Mouse (Mus musculus) heart, embryonic 11.5 days (tissue): ENCODE data around the gene L3mbtl4. TPM values are rescaled to one million over a fixed set of nuclear protein-coding genes. Genes with fewer than 3 reads are reported as not detected.

Experiments
- ATAC-seq: fragments of 200-750 bp; cut with Nextera tagmentation; replicated peaks from 2 replicates; pipeline ENCODE4 v1.8.0; 2017; ENCODE audit warnings: moderate library complexity; ENCODE audit not compliant: insufficient number of reproducible peaks, low FRiP score, low TSS enrichment
- H3K27ac ChIP-seq: fragments of 300-500 bp; sonication (generic); 2 replicates; pipeline ENCODE4 v1.5.1; 2014; ENCODE audit warnings: mild to moderate bottlenecking, low read depth, low read length
- H3K27me3 ChIP-seq: fragments of 300-500 bp; sonication (generic); 2 replicates; pipeline ENCODE4 v1.6.1; 2014; ENCODE audit warnings: mild to moderate bottlenecking, low read length, mixed read lengths; ENCODE audit not compliant: control insufficient read depth, insufficient read depth
- H3K36me3 ChIP-seq: fragments of 300-500 bp; sonication (generic); 2 replicates; pipeline ENCODE4 v1.6.1; 2014; ENCODE audit warnings: mild to moderate bottlenecking, low read length, moderate library complexity, mixed read lengths; ENCODE audit not compliant: control insufficient read depth, insufficient read depth
- H3K4me1 ChIP-seq: fragments of 300-500 bp; sonication (generic); 2 replicates; pipeline ENCODE4 v1.6.1; 2014; ENCODE audit warnings: low read length; ENCODE audit not compliant: control insufficient read depth, insufficient read depth
- H3K4me2 ChIP-seq: fragments of 300-500 bp; sonication (generic); 2 replicates; pipeline ENCODE4 v1.6.1; 2014; ENCODE audit warnings: mild to moderate bottlenecking, moderate library complexity
- H3K4me3 ChIP-seq: fragments of 300-500 bp; sonication (generic); 2 replicates; pipeline ENCODE4 v1.5.1; 2014; ENCODE audit warnings: low read depth, low read length
- H3K9ac ChIP-seq: fragments of 300-500 bp; sonication (generic); 2 replicates; pipeline ENCODE4 v1.6.1; 2014; ENCODE audit warnings: mild to moderate bottlenecking, low read depth, low read length, moderate library complexity
- H3K9me3 ChIP-seq: fragments of 300-500 bp; sonication (generic); replicated peaks from 2 replicates; pipeline ENCODE4 v1.6.1; 2016; ENCODE audit warnings: low read length; ENCODE audit not compliant: control insufficient read depth
- WGBS: fragments of 180-500 bp; shearing (Covaris S2); extraction: QIAGEN DNeasy Blood & Tissue Kit; methylation state at CpG from one replicate; pipeline ENCODE4 v1.1.7; 2014; ENCODE audit not compliant: insufficient replicate concordance; 5-methylcytosine and 5-hydroxymethylcytosine counted together
- polyA plus RNA-seq: library from polyadenylated mRNA; unstranded; fragments of >200 nt; fragmentation: Nextera tagmentation; extraction: Ambion mirVana; gene quantifications from 2 replicates; pipeline ENCODE4 v1.2.1, GENCODE M21; 2014

The L3mbtl4 gene
- polyA plus RNA-seq, result 0.15 TPM in 1 of 2 replicates, not detected in the other

- H3K36me3 ChIP-seq, result no peaks in the 10 kb centered on the region
- H3K27ac ChIP-seq, result no peak within 1 kb of the TSS
- H3K4me2 ChIP-seq, result peak within 1 kb of the TSS; percentile 87
- ATAC-seq, result peak; percentile 39; the same call in 1 of the 2 replicates
- under 1% methylated on average over 17 of the region's 29 CpGs for WGBS
- H3K4me1 ChIP-seq, result 0 out of 2 replicates have a peak, but pooled peaks cover 5% of the 10 kb centered on the region
- H3K9me3 ChIP-seq, result no peaks in the 10 kb centered on the region
- H3K4me3 ChIP-seq, result peak within 1 kb of the TSS; percentile 45
- peaks cover 25% of the 10 kb centered on the region for H3K27me3 ChIP-seq
- H3K9ac ChIP-seq, result peak within 1 kb of the TSS; percentile 39; the same call in 1 of the 2 replicates
Measured at GRCm38 (mm10) chr17:68273527-68273926, at the start of gene L3mbtl4. L3mbtl4 (plus strand) TSS chr17:68273797.

- Histone ChIP-seq H3K36me3 (no peaks in the 10 kb centered on the region), H3K9ac (no peak overlapping the region), H3K9me3 (no peaks in the 10 kb centered on the region), H3K27me3 (no peaks in the 10 kb centered on the region), H3K27ac (no peak overlapping the region), H3K4me3 (no peak overlapping the region), H3K4me2 (no peak overlapping the region), H3K4me1 (no peaks in the 10 kb centered on the region)
- no peak for ATAC-seq
- 62% methylated on average over 4 of the region's 4 CpGs for WGBS
Measured at GRCm38 (mm10) chr17:68230484-68230883, 43.1 kb upstream of the L3mbtl4 start.

GRCm38 (mm10) chr17:68235380-68235779 lies 38.2 kb upstream of the L3mbtl4 start:
- no peak overlapping the region for H3K9ac ChIP-seq
- no peaks in the 10 kb centered on the region for H3K9me3 ChIP-seq
- H3K4me1 ChIP-seq, result no peaks in the 10 kb centered on the region
- no peaks in the 10 kb centered on the region for H3K27me3 ChIP-seq
- no peak overlapping the region for H3K4me2 ChIP-seq
- no peak for ATAC-seq
- no peak overlapping the region for H3K4me3 ChIP-seq
- H3K27ac ChIP-seq, result no peak overlapping the region
- 83% methylated on average over 4 of the region's 4 CpGs for WGBS
- H3K36me3 ChIP-seq, result no peaks in the 10 kb centered on the region

GRCm38 (mm10) chr17:68236992-68237391 lies 36.6 kb upstream of the L3mbtl4 start:
- WGBS, result 65% methylated on average over 12 of the region's 12 CpGs
- Histone ChIP-seq H3K9me3 (no peaks in the 10 kb centered on the region), H3K4me2 (no peak overlapping the region), H3K27ac (no peak overlapping the region), H3K4me3 (no peak overlapping the region), H3K27me3 (no peaks in the 10 kb centered on the region), H3K9ac (no peak overlapping the region), H3K4me1 (no peaks in the 10 kb centered on the region), H3K36me3 (no peaks in the 10 kb centered on the region)
- ATAC-seq, result peak; percentile 85

- Histone ChIP-seq H3K4me1 (no peaks in the 10 kb centered on the region), H3K9me3 (no peaks in the 10 kb centered on the region), H3K4me2 (no peak overlapping the region), H3K36me3 (no peaks in the 10 kb centered on the region), H3K27me3 (no peaks in the 10 kb centered on the region), H3K9ac (no peak overlapping the region), H3K27ac (no peak overlapping the region), H3K4me3 (no peak overlapping the region)
- no peak for ATAC-seq
- WGBS, result 67% methylated on average over 2 of the region's 2 CpGs
Measured at GRCm38 (mm10) chr17:68240171-68240570, 33.4 kb upstream of the L3mbtl4 start.

GRCm38 (mm10) chr17:68264835-68265557 lies 8.6 kb upstream of the L3mbtl4 start:
- H3K27me3 ChIP-seq, result no peaks in the 10 kb centered on the region
- H3K9ac ChIP-seq, result no peak overlapping the region
- no peak for ATAC-seq
- H3K27ac ChIP-seq, result no peak overlapping the region
- 81% methylated on average over 7 of the region's 7 CpGs for WGBS
- H3K4me3 ChIP-seq, result no peak overlapping the region
- H3K4me2 ChIP-seq, result no peak overlapping the region
- H3K9me3 ChIP-seq, result peaks cover 3% of the 10 kb centered on the region; the same call in 1 of the 2 replicates
- H3K4me1 ChIP-seq, result no peaks in the 10 kb centered on the region
- no peaks in the 10 kb centered on the region for H3K36me3 ChIP-seq

GRCm38 (mm10) chr17:68273954-68274353 lies 357 bp downstream of the L3mbtl4 start:
- Histone ChIP-seq H3K27me3 (peaks cover 25% of the 10 kb centered on the region), H3K4me3 (peak overlapping the region; percentile 45), H3K27ac (no peak overlapping the region), H3K36me3 (no peaks in the 10 kb centered on the region), H3K9me3 (no peaks in the 10 kb centered on the region), H3K4me1 (0 out of 2 replicates have a peak, but pooled peaks cover 5% of the 10 kb centered on the region), H3K4me2 (peak overlapping the region; percentile 87), H3K9ac (peak overlapping the region; percentile 39; the same call in 1 of the 2 replicates)
- ATAC-seq, result 0 out of 2 replicates have a peak, but pooled peaks have one; percentile 22
- 16% methylated on average over 13 of the region's 14 CpGs for WGBS

GRCm38 (mm10) chr17:68275138-68275537 lies 1.5 kb downstream of the L3mbtl4 start:
- Histone ChIP-seq H3K4me3 (no peak overlapping the region), H3K27ac (no peak overlapping the region), H3K9me3 (no peaks in the 10 kb centered on the region), H3K9ac (no peak overlapping the region), H3K4me2 (no peak overlapping the region), H3K27me3 (peaks cover 25% of the 10 kb centered on the region), H3K36me3 (no peaks in the 10 kb centered on the region), H3K4me1 (0 out of 2 replicates have a peak, but pooled peaks cover 5% of the 10 kb centered on the region)
- no peak for ATAC-seq
- WGBS, result 71% methylated on average over 2 of the region's 2 CpGs

GRCm38 (mm10) chr17:68280915-68281314 lies 7.3 kb downstream of the L3mbtl4 start:
- no peak overlapping the region for H3K9ac ChIP-seq
- no peak overlapping the region for H3K27ac ChIP-seq
- H3K27me3 ChIP-seq, result no peaks in the 10 kb centered on the region
- H3K9me3 ChIP-seq, result no peaks in the 10 kb centered on the region
- no peaks in the 10 kb centered on the region for H3K36me3 ChIP-seq
- no peaks in the 10 kb centered on the region for H3K4me1 ChIP-seq
- H3K4me3 ChIP-seq, result no peak overlapping the region
- no peak overlapping the region for H3K4me2 ChIP-seq
- ATAC-seq, result no peak
- WGBS, result 66% methylated on average over 2 of the region's 2 CpGs
